Mouse (Mus musculus): Measurements from ENCODE around the gene Wars2.

DNA sequence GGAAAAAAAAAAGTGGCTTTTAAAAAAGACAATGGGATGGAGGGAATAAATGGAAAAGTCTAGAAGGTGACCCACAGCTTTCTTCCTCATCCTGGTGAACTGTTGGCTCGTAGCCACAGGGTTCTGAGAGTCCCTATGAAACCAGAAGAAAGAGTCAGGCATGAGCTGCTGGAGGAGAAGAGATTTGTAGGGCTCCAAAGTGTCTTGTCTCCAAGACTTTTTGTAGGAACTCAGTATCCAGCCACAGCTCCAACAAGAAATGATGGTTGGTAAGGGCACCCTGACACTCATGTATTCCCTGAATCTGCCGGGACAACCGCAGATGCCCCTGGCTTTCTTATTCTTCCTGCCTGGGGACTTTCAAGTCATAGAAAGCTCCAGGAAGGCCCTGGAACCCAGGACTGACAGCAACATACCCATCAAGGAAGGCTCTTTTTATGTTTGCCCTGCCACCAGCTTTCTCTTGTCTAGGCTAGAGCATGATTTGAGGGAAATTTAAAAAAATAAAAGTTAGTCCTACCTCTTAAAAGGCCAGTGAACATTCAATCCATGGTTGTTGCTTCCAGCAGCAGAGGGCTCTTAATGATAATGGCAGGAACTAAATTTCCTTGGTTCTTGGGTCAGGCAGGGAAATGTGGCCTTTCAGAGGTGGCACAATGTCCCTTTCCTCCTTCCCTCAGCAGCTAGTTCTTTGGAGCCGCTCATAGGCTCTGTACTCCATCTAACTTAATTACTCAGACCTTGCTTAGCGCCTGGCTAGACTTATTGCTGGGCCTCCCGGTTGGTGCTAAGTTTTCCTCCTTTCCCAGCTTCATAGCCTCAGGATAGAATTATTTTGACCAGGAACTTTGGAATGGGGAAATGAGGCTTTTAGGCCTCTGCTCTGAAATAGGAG, 110.7 kb downstream of the Wars2 start:
- no peak for TF ChIP-seq GATA1 (IDR thresholded peaks at IDR 0.05; ENCODE audit: borderline replicate concordance, low read length)
- TF ChIP-seq FLI1 (IDR thresholded peaks at IDR 0.05; ENCODE audit: low read length), result no peak
